Comparison of ENCODE assay signal across 31 mouse cellular contexts in genomic region chr1:191368193-191368592, GRCm38 (mm10). TPM values are rescaled to one million over a fixed set of nuclear protein-coding genes. Genes with fewer than 3 reads are reported as not detected.
DNase-seq lines count a peak whose midpoint lies in the region; ATAC-seq and TF ChIP-seq lines count a peak whose summit lies in the region.
"Had no signal": no experiment of that assay in that cellular context is flagged by ENCODE, and none has a peak within 500 bp of the region (broad histone marks: within the 10 kb centered on the region; RNA-seq: fewer than 3 reads in every experiment).

No protein-coding gene starts in this region.

- no peak for TF ChIP-seq EP300 in stomach, postnatal 0 days (optimal IDR thresholded peaks at IDR 0.05)

- peak; percentile 37 for DNase-seq in gastrocnemius, adult 2 months
- DNase-seq in gastrocnemius, postnatal 10 days, result no peak
- DNase-seq in kidney, adult 2 months, result peak; percentile 80
- DNase-seq in kidney, postnatal 4 days, result no peak
- peak; percentile 73 for DNase-seq in kidney, adult 9 months
- DNase-seq in stomach, postnatal 0 days (ENCODE audit: low spot score), result no peak
- DNase-seq: adrenal gland, adult 8-10 months; cerebellum, adult 8-10 months; cerebellum, postnatal 25 days; gastrocnemius, postnatal 36 days; heart, adult 2 months; liver, embryonic 13.5 days; lung, adult 2 months; lung, postnatal 10 days; retina, postnatal 1 day; right cerebral cortex, postnatal 14 days; thymus, postnatal 14 days had no signal

- intact Hi-C loops in gastrocnemius, adult 2 months (cut with DNase I), result no loop called here

- peak; percentile 53; the same call in 1 of the 2 replicates for ATAC-seq in stomach, postnatal 0 days (ENCODE audit: low FRiP score, low TSS enrichment)
- no peak for ATAC-seq in neural tube, embryonic 15.5 days (ENCODE audit: low FRiP score)
- ATAC-seq: forebrain, embryonic 13.5 days; hindbrain, embryonic 16.5 days; midbrain, embryonic 13.5 days had no signal

- H3K27ac ChIP-seq in gastrocnemius, adult 2 months, result no peak overlapping the region
- H3K27ac ChIP-seq in kidney, adult 2 months (ENCODE audit: insufficient read depth, low read depth, low read length), result no peak overlapping the region
- H3K27ac ChIP-seq in stomach, postnatal 0 days (replicated peaks), result no peak overlapping the region
- H3K27ac ChIP-seq in neural tube, embryonic 15.5 days (replicated peaks), result no peak overlapping the region
- H3K27ac ChIP-seq: embryonic facial prominence, embryonic 10.5 days; embryonic facial prominence, embryonic 15.5 days; forebrain, embryonic 13.5 days; heart, adult 2 months; layer of hippocampus, adult 2 months; left cerebral cortex, adult 2 months; limb, embryonic 12.5 days; liver, embryonic 13.5 days; macrophage; midbrain, embryonic 13.5 days; neural tube, embryonic 13.5 days; stomach, embryonic 15.5 days had no signal

- WGBS in kidney, adult 2 months, result 31% methylated on average over 4 of the region's 4 CpGs
- WGBS in stomach, postnatal 0 days, result 75% methylated on average over 4 of the region's 4 CpGs
- 88% methylated on average over 4 of the region's 4 CpGs for WGBS in neural tube, embryonic 15.5 days

- no peaks in the 10 kb centered on the region for H3K9me3 ChIP-seq in stomach, postnatal 0 days (ENCODE audit: control insufficient read depth, low read length)
- H3K9me3 ChIP-seq in neural tube, embryonic 15.5 days (replicated peaks), result no peaks in the 10 kb centered on the region
- H3K9me3 ChIP-seq: embryonic facial prominence, embryonic 10.5 days; embryonic facial prominence, embryonic 15.5 days; forebrain, embryonic 13.5 days; G1E; heart, embryonic 12.5 days; limb, embryonic 12.5 days; liver, embryonic 13.5 days; midbrain, embryonic 13.5 days; neural tube, embryonic 13.5 days; stomach, embryonic 15.5 days had no signal

- H3K4me3 ChIP-seq in gastrocnemius, adult 2 months, result no peak overlapping the region
- no peak overlapping the region for H3K4me3 ChIP-seq in kidney, adult 2 months (ENCODE audit: insufficient read depth, low read depth, low read length)
- H3K4me3 ChIP-seq in stomach, postnatal 0 days (ENCODE audit: low read depth, low read length), result no peak overlapping the region
- H3K4me3 ChIP-seq in neural tube, embryonic 15.5 days (replicated peaks), result no peak overlapping the region
- H3K4me3 ChIP-seq: embryonic facial prominence, embryonic 10.5 days; embryonic facial prominence, embryonic 15.5 days; forebrain, embryonic 13.5 days; heart, adult 2 months; heart, embryonic 12.5 days; layer of hippocampus, adult 2 months; left cerebral cortex, adult 2 months; limb, embryonic 12.5 days; liver, embryonic 13.5 days; midbrain, embryonic 13.5 days; neural tube, embryonic 13.5 days; stomach, embryonic 15.5 days had no signal

- TF ChIP-seq POLR2A in kidney, adult 2 months (IDR thresholded peaks at IDR 0.05; ENCODE audit: low read depth, low read length), result no peak

- peaks cover 4% of the 10 kb centered on the region; the same call in 1 of the 2 replicates for H3K36me3 ChIP-seq in kidney, adult 2 months (ENCODE audit: control insufficient read depth, insufficient read depth, low read length)
- H3K36me3 ChIP-seq in stomach, postnatal 0 days (ENCODE audit: control insufficient read depth, insufficient read depth, low read length), result peaks cover 5% of the 10 kb centered on the region
- H3K36me3 ChIP-seq in neural tube, embryonic 15.5 days, result no peaks in the 10 kb centered on the region
- H3K36me3 ChIP-seq: midbrain, embryonic 13.5 days; neural tube, embryonic 13.5 days had no signal

- H3K27me3 ChIP-seq in kidney, adult 2 months (replicated peaks; ENCODE audit: control insufficient read depth, insufficient read depth, low read length), result no peaks in the 10 kb centered on the region
- H3K27me3 ChIP-seq in stomach, postnatal 0 days (ENCODE audit: control insufficient read depth, insufficient read depth, low read length), result no peaks in the 10 kb centered on the region
- no peaks in the 10 kb centered on the region for H3K27me3 ChIP-seq in neural tube, embryonic 15.5 days (replicated peaks)
- H3K27me3 ChIP-seq: embryonic facial prominence, embryonic 15.5 days; forebrain, embryonic 13.5 days; heart, embryonic 12.5 days; limb, embryonic 12.5 days; liver, embryonic 13.5 days; midbrain, embryonic 13.5 days; neural tube, embryonic 13.5 days; stomach, embryonic 15.5 days had no signal

- H3K9ac ChIP-seq in stomach, postnatal 0 days (ENCODE audit: low read length), result no peak overlapping the region
- no peak overlapping the region for H3K9ac ChIP-seq in neural tube, embryonic 15.5 days (replicated peaks)
- H3K9ac ChIP-seq: embryonic facial prominence, embryonic 15.5 days; forebrain, embryonic 13.5 days; heart, embryonic 12.5 days; limb, embryonic 12.5 days; liver, embryonic 13.5 days; midbrain, embryonic 13.5 days; neural tube, embryonic 13.5 days; stomach, embryonic 15.5 days had no signal

- no peak for TF ChIP-seq CTCF in gastrocnemius, adult 2 months (IDR thresholded peaks at IDR 0.05)
- no peak for TF ChIP-seq CTCF in kidney, adult 2 months (conservative IDR thresholded peaks at IDR 0.05; ENCODE audit: insufficient read depth, insufficient read length, low read depth, low read length)
- no peak for TF ChIP-seq CTCF in stomach, postnatal 0 days (IDR thresholded peaks at IDR 0.05; ENCODE audit: low read depth)

- H3K4me2 ChIP-seq in stomach, postnatal 0 days (replicated peaks; ENCODE audit: low read depth), result no peak overlapping the region
- no peak overlapping the region for H3K4me2 ChIP-seq in neural tube, embryonic 15.5 days
- H3K4me2 ChIP-seq: embryonic facial prominence, embryonic 15.5 days; forebrain, embryonic 13.5 days; heart, embryonic 12.5 days; limb, embryonic 12.5 days; liver, embryonic 13.5 days; midbrain, embryonic 13.5 days; neural tube, embryonic 13.5 days; stomach, embryonic 15.5 days had no signal

- peaks cover 2% of the 10 kb centered on the region; the same call in 1 of the 2 replicates for H3K4me1 ChIP-seq in kidney, adult 2 months (ENCODE audit: control insufficient read depth, insufficient read depth, low read length)
- no peaks in the 10 kb centered on the region for H3K4me1 ChIP-seq in stomach, postnatal 0 days (replicated peaks; ENCODE audit: control insufficient read depth, insufficient read depth)
- H3K4me1 ChIP-seq in neural tube, embryonic 15.5 days, result no peaks in the 10 kb centered on the region
- H3K4me1 ChIP-seq: embryonic facial prominence, embryonic 10.5 days; forebrain, embryonic 13.5 days; liver, embryonic 13.5 days; midbrain, embryonic 13.5 days; neural tube, embryonic 13.5 days; stomach, embryonic 15.5 days had no signal

RNA-seq across cellular contexts. Expression of gene Ppp2r5a, which starts 34.9 kb away (rescaled TPM):
- total RNA-seq in gastrocnemius, adult 2 months (2021), result 10 to 100 TPM; 65.0 to 80.1 TPM
- 10 to 100 TPM; 68.2 to 69.3 TPM for total RNA-seq in gastrocnemius, postnatal 10 days (2021)
- polyA plus RNA-seq in kidney, adult 2 months (2012; rRNA removed), result 69.6 and 73.2 TPM in 2 replicates
- polyA plus RNA-seq in stomach, postnatal 0 days (2015; fragmentation: Nextera tagmentation; extraction: Ambion mirVana), result 28.4 and 32.9 TPM in 2 replicates
- polyA plus RNA-seq in neural tube, embryonic 15.5 days (2015; fragmentation: Nextera tagmentation; extraction: Ambion mirVana), result 8.7 and 11.9 TPM in 2 replicates

RNA-seq across cellular contexts. Expression of gene Tmem206, which starts 42.5 kb away (rescaled TPM):
- total RNA-seq in gastrocnemius, adult 2 months (2021), result 1 to 10 TPM; 1.2 to 1.4 TPM
- total RNA-seq in gastrocnemius, postnatal 10 days (2021), result 1 to 10 TPM; 2.3 to 4.6 TPM
- polyA plus RNA-seq in kidney, adult 2 months (2012; rRNA removed), result 22.1 and 22.2 TPM in 2 replicates
- 6.7 and 6.8 TPM in 2 replicates for polyA plus RNA-seq in stomach, postnatal 0 days (2015; fragmentation: Nextera tagmentation; extraction: Ambion mirVana)
- 29.8 and 30.6 TPM in 2 replicates for polyA plus RNA-seq in neural tube, embryonic 15.5 days (2015; fragmentation: Nextera tagmentation; extraction: Ambion mirVana)

RNA-seq across cellular contexts. Expression of gene Nenf, which starts 50.2 kb away (rescaled TPM):
- total RNA-seq in gastrocnemius, adult 2 months (2021), result 10 to 100 TPM; 68.3 to 69.6 TPM
- total RNA-seq in gastrocnemius, postnatal 10 days (2021), result 10 to 100 TPM; 83.8 to 87.2 TPM
- 146 and 165 TPM in 2 replicates for polyA plus RNA-seq in kidney, adult 2 months (2012; rRNA removed)
- polyA plus RNA-seq in stomach, postnatal 0 days (2015; fragmentation: Nextera tagmentation; extraction: Ambion mirVana), result 117 and 120 TPM in 2 replicates
- polyA plus RNA-seq in neural tube, embryonic 15.5 days (2015; fragmentation: Nextera tagmentation; extraction: Ambion mirVana), result 125 and 158 TPM in 2 replicates

Comparison
In these comparisons a context has a peak if more than half of its experiments do, and no peak if none do; other contexts are left out.
1. DNase-seq: peak in gastrocnemius, adult 2 months (single experiment), kidney, adult 2 months (single experiment) and kidney, adult 9 months (single experiment); none in gastrocnemius, postnatal 10 days (single experiment), kidney, postnatal 4 days (0 of 2) and stomach, postnatal 0 days (single experiment).